Mouse (Mus musculus) forebrain, embryonic 13.5 days (tissue): ENCODE measurements around the gene Actr3. TPM values are rescaled to one million over a fixed set of nuclear protein-coding genes. Genes with fewer than 3 reads are reported as not detected.
"Not testable (repeated sequence)": the region's sequence is repeated elsewhere in the genome, so short reads cannot be mapped to it uniquely, and the experiment has no call there.

Source experiments
- ATAC-seq: fragments of 200-750 bp; cut with Nextera tagmentation; 2 replicates; pipeline ENCODE4 v1.8.0; 2017
- H3K27ac ChIP-seq: fragments of 300-500 bp; sonication (generic); 2 replicates; pipeline ENCODE4 v1.5.1; 2015; ENCODE audit warnings: inconsistent platforms, mild to moderate bottlenecking, moderate library complexity
- H3K27me3 ChIP-seq: fragments of 300-500 bp; sonication (generic); 2 replicates; pipeline ENCODE4 v1.6.1; 2015; ENCODE audit warnings: mild to moderate bottlenecking, inconsistent platforms
- H3K36me3 ChIP-seq: fragments of 300-500 bp; sonication (generic); 2 replicates; pipeline ENCODE4 v1.6.1; 2015; ENCODE audit warnings: mild to moderate bottlenecking, inconsistent platforms; ENCODE audit not compliant: poor library complexity, severe bottlenecking
- H3K4me1 ChIP-seq: fragments of 300-500 bp; sonication (generic); 2 replicates; pipeline ENCODE4 v1.6.1; 2015; ENCODE audit warnings: inconsistent platforms
- H3K4me2 ChIP-seq: fragments of 300-500 bp; sonication (generic); 2 replicates; pipeline ENCODE4 v1.6.1; 2015; ENCODE audit warnings: inconsistent platforms, mild to moderate bottlenecking, moderate library complexity
- H3K4me3 ChIP-seq: fragments of 300-500 bp; sonication (generic); 2 replicates; pipeline ENCODE4 v1.5.1; 2015; ENCODE audit warnings: mild to moderate bottlenecking, inconsistent platforms
- H3K9ac ChIP-seq: fragments of 300-500 bp; sonication (generic); 2 replicates; pipeline ENCODE4 v1.6.1; 2015; ENCODE audit warnings: mild to moderate bottlenecking, inconsistent platforms
- H3K9me3 ChIP-seq: fragments of 300-500 bp; sonication (generic); replicated peaks from 2 replicates; pipeline ENCODE4 v1.6.1; 2016; ENCODE audit warnings: inconsistent platforms
- WGBS: fragments of 180-500 bp; shearing (Covaris S2); methylation state at CpG from one replicate; pipeline ENCODE4 v1.1.7; 2015; 5-methylcytosine and 5-hydroxymethylcytosine counted together
- polyA plus RNA-seq: library from polyadenylated mRNA; unstranded; fragments of >200 nt; fragmentation: Nextera tagmentation; extraction: Ambion mirVana; gene quantifications from 2 replicates; pipeline ENCODE4 v1.2.1, GENCODE M21; 2015

The Actr3 gene
- polyA plus RNA-seq, 1 experiment from 2014 or later: 225 TPM

GRCm38 (mm10) chr1:125434485-125435001 is 984 bp downstream of the Actr3 start:
- peak overlapping the region; percentile 85 for H3K9ac ChIP-seq
- ATAC-seq: peak; percentile 9
- H3K27ac ChIP-seq: peak overlapping the region; percentile 97
- H3K27me3 ChIP-seq: no peaks in the 10 kb centered on the region; the same call in 1 of the 2 replicates
- peak overlapping the region; percentile 72 for H3K4me2 ChIP-seq
- H3K9me3 ChIP-seq: no peaks in the 10 kb centered on the region
- under 1% methylated on average over 25 of the region's 25 CpGs for WGBS
- H3K4me3 ChIP-seq: peak overlapping the region; percentile 85
- no peaks in the 10 kb centered on the region for H3K36me3 ChIP-seq
- H3K4me1 ChIP-seq: peaks cover 38% of the 10 kb centered on the region

- H3K4me1 ChIP-seq: peaks cover 44% of the 10 kb centered on the region
- no peak overlapping the region for H3K9ac ChIP-seq
- no peaks in the 10 kb centered on the region for H3K9me3 ChIP-seq
- WGBS: 88% methylated on average over 4 of the region's 4 CpGs
- H3K27ac ChIP-seq: no peak overlapping the region
- no peaks in the 10 kb centered on the region for H3K36me3 ChIP-seq
- H3K4me3 ChIP-seq: no peak overlapping the region
- no peak overlapping the region for H3K4me2 ChIP-seq
- ATAC-seq: no peak
- no peaks in the 10 kb centered on the region for H3K27me3 ChIP-seq
Observed at GRCm38 (mm10) chr1:125431286-125431685, 4.2 kb downstream of the Actr3 start.

- ATAC-seq: no peak
Observed at GRCm38 (mm10) chr1:125430737-125431136, 4.8 kb downstream of the Actr3 start.

GRCm38 (mm10) chr1:125429984-125430383 is 5.5 kb downstream of the Actr3 start:
- H3K4me1 ChIP-seq: peaks cover 40% of the 10 kb centered on the region
- no peak overlapping the region for H3K9ac ChIP-seq
- no peak overlapping the region for H3K4me3 ChIP-seq
- no peak overlapping the region for H3K27ac ChIP-seq
- no peak for ATAC-seq
- WGBS: 91% methylated on average over 4 of the region's 4 CpGs
- no peaks in the 10 kb centered on the region for H3K27me3 ChIP-seq
- H3K36me3 ChIP-seq: no peaks in the 10 kb centered on the region
- H3K4me2 ChIP-seq: no peak overlapping the region
- H3K9me3 ChIP-seq: no peaks in the 10 kb centered on the region

More at GRCm38 (mm10) chr1:125430737-125431136, 4.8 kb downstream of the Actr3 start:
- H3K36me3 ChIP-seq: no peaks in the 10 kb centered on the region
- H3K9ac ChIP-seq: no peak overlapping the region
- H3K4me3 ChIP-seq: no peak overlapping the region
- no peaks in the 10 kb centered on the region for H3K9me3 ChIP-seq
- peaks cover 40% of the 10 kb centered on the region for H3K4me1 ChIP-seq
- no peak overlapping the region for H3K27ac ChIP-seq
- H3K27me3 ChIP-seq: no peaks in the 10 kb centered on the region
- 72% methylated on average over 7 of the region's 7 CpGs for WGBS
- no peak overlapping the region for H3K4me2 ChIP-seq

GRCm38 (mm10) chr1:125428315-125428714 is 7.2 kb downstream of the Actr3 start:
- Histone ChIP-seq H3K9me3 (no peaks in the 10 kb centered on the region), H3K4me3 (no peak overlapping the region), H3K9ac (no peak overlapping the region), H3K36me3 (no peaks in the 10 kb centered on the region), H3K4me2 (no peak overlapping the region), H3K4me1 (peaks cover 31% of the 10 kb centered on the region), H3K27ac (no peak overlapping the region), H3K27me3 (no peaks in the 10 kb centered on the region)
- 65% methylated on average over 2 of the region's 2 CpGs for WGBS
- ATAC-seq: no peak

- 96% methylated on average over 2 of the region's 2 CpGs for WGBS
Observed at GRCm38 (mm10) chr1:125426387-125427045, 9.0 kb downstream of the Actr3 start.

GRCm38 (mm10) chr1:125419906-125420305 is 15.6 kb downstream of the Actr3 start:
- H3K27ac ChIP-seq: no peak overlapping the region
- WGBS: 77% methylated on average over 2 of the region's 2 CpGs
- no peak for ATAC-seq

More at GRCm38 (mm10) chr1:125426387-125427045, 9.0 kb downstream of the Actr3 start:
- Histone ChIP-seq H3K9ac (no peak overlapping the region), H3K27me3 (no peaks in the 10 kb centered on the region), H3K4me3 (no peak overlapping the region), H3K4me1 (peaks cover 15% of the 10 kb centered on the region), H3K36me3 (no peaks in the 10 kb centered on the region), H3K9me3 (no peaks in the 10 kb centered on the region), H3K27ac (no peak overlapping the region), H3K4me2 (no peak overlapping the region)
- ATAC-seq: no peak

GRCm38 (mm10) chr1:125418732-125419131 is 16.8 kb downstream of the Actr3 start:
- H3K9me3 ChIP-seq: no peaks in the 10 kb centered on the region
- H3K27ac ChIP-seq: no peak overlapping the region
- peaks cover 22% of the 10 kb centered on the region for H3K36me3 ChIP-seq
- H3K4me2 ChIP-seq: no peak overlapping the region
- no peak for ATAC-seq
- H3K27me3 ChIP-seq: no peaks in the 10 kb centered on the region
- WGBS: 94% methylated on average over 4 of the region's 4 CpGs
- no peak overlapping the region for H3K4me3 ChIP-seq
- H3K9ac ChIP-seq: no peak overlapping the region
- no peaks in the 10 kb centered on the region for H3K4me1 ChIP-seq

More at GRCm38 (mm10) chr1:125419906-125420305, 15.6 kb downstream of the Actr3 start:
- Histone ChIP-seq H3K27me3 (no peaks in the 10 kb centered on the region), H3K4me1 (no peaks in the 10 kb centered on the region), H3K36me3 (peaks cover 13% of the 10 kb centered on the region), H3K9ac (no peak overlapping the region), H3K4me3 (no peak overlapping the region), H3K9me3 (no peaks in the 10 kb centered on the region), H3K4me2 (no peak overlapping the region)

- WGBS: over 99% methylated on average over 6 of the region's 6 CpGs
- H3K27me3 ChIP-seq: no peaks in the 10 kb centered on the region
- H3K27ac ChIP-seq: no peak overlapping the region
- ATAC-seq: no peak
- no peak overlapping the region for H3K9ac ChIP-seq
- H3K4me1 ChIP-seq: no peaks in the 10 kb centered on the region
- no peak overlapping the region for H3K4me2 ChIP-seq
- no peak overlapping the region for H3K4me3 ChIP-seq
- no peaks in the 10 kb centered on the region for H3K9me3 ChIP-seq
- peaks cover 54% of the 10 kb centered on the region for H3K36me3 ChIP-seq
Observed at GRCm38 (mm10) chr1:125407220-125407619, 28.3 kb downstream of the Actr3 start.

GRCm38 (mm10) chr1:125395391-125395790 is 40.1 kb downstream of the Actr3 start:
- 97% methylated on average over 1 of the region's 1 CpGs for WGBS
- Histone ChIP-seq H3K4me1 (no peaks in the 10 kb centered on the region), H3K9me3 (no peaks in the 10 kb centered on the region), H3K36me3 (peaks cover 64% of the 10 kb centered on the region), H3K27ac (no peak overlapping the region), H3K4me2 (no peak overlapping the region), H3K27me3 (no peaks in the 10 kb centered on the region), H3K9ac (no peak overlapping the region), H3K4me3 (no peak overlapping the region)
- ATAC-seq: no peak

- H3K27me3 ChIP-seq, H3K9me3 ChIP-seq, H3K4me3 ChIP-seq, H3K4me1 ChIP-seq, ATAC-seq, H3K9ac ChIP-seq, H3K4me2 ChIP-seq, H3K27ac ChIP-seq: not testable (repeated sequence)
- peaks cover 53% of the 10 kb centered on the region for H3K36me3 ChIP-seq
- 97% methylated on average over 5 of the region's 5 CpGs for WGBS
Observed at GRCm38 (mm10) chr1:125393324-125393723, 42.2 kb downstream of the Actr3 start.

GRCm38 (mm10) chr1:125390065-125390754 is 45.3 kb downstream of the Actr3 start:
- 0 out of 2 replicates have a peak, but pooled peaks have one; percentile 28 for ATAC-seq
- H3K27me3 ChIP-seq, H3K4me1 ChIP-seq, H3K4me2 ChIP-seq, H3K9me3 ChIP-seq, H3K4me3 ChIP-seq, H3K27ac ChIP-seq, H3K9ac ChIP-seq: not testable (repeated sequence)
- WGBS: 88% methylated on average over 4 of the region's 4 CpGs
- peaks cover 27% of the 10 kb centered on the region for H3K36me3 ChIP-seq
